Mouse (Mus musculus) lung, postnatal 0 days (tissue): Measurements from ENCODE around the gene Ntrk2. TPM values are rescaled to one million over a fixed set of nuclear protein-coding genes. Genes with fewer than 3 reads are reported as not detected.

Experiments
- ATAC-seq: fragments of 200-750 bp; cut with Nextera tagmentation; 2 replicates; pipeline ENCODE4 v1.8.0; 2017; ENCODE audit warnings: moderate library complexity
- DNase-seq: peaks from one replicate; pipeline ENCODE4 v3.0.0-alpha.2; 2016; ENCODE audit warnings: low spot score
- H3K27ac ChIP-seq: fragments of 300-500 bp; sonication (generic); 2 replicates; pipeline ENCODE4 v1.5.1; 2014; ENCODE audit warnings: antibody characterized with exemption, mild to moderate bottlenecking, low read length, mixed read lengths
- H3K27me3 ChIP-seq: fragments of 300-500 bp; sonication (generic); replicated peaks from 2 replicates; pipeline ENCODE4 v1.6.1; 2014; ENCODE audit warnings: low read length, mixed read lengths; ENCODE audit not compliant: insufficient read depth
- H3K36me3 ChIP-seq: fragments of 300-500 bp; sonication (generic); 2 replicates; pipeline ENCODE4 v1.6.1; 2014; ENCODE audit warnings: low read length, mixed read lengths; ENCODE audit not compliant: insufficient read depth
- H3K4me1 ChIP-seq: fragments of 300-500 bp; sonication (generic); 2 replicates; pipeline ENCODE4 v1.6.1; 2014; ENCODE audit warnings: antibody characterized with exemption, low read depth, low read length, mixed read lengths; ENCODE audit not compliant: insufficient read depth
- H3K4me2 ChIP-seq: fragments of 300-500 bp; sonication (generic); replicated peaks from 2 replicates; pipeline ENCODE4 v1.6.1; 2014; ENCODE audit warnings: low read depth, mild to moderate bottlenecking, low read length, moderate library complexity, mixed read lengths
- H3K4me3 ChIP-seq: fragments of 300-500 bp; sonication (generic); 2 replicates; pipeline ENCODE4 v1.5.1; 2014; ENCODE audit warnings: low read depth, low read length
- H3K9ac ChIP-seq: fragments of 300-500 bp; sonication (generic); replicated peaks from 2 replicates; pipeline ENCODE4 v1.6.1; 2014; ENCODE audit warnings: low read depth, mild to moderate bottlenecking
- H3K9me3 ChIP-seq: fragments of 300-500 bp; sonication (generic); 2 replicates; pipeline ENCODE4 v1.6.1; 2016; ENCODE audit warnings: low read length, mixed read lengths
- CTCF ChIP-seq: IDR thresholded peaks from 2 replicates; pipeline ENCODE4 v1.5.1; 2016; ENCODE audit warnings: antibody characterized with exemption, mild to moderate bottlenecking
- EP300 ChIP-seq: IDR thresholded peaks from 2 replicates; pipeline ENCODE4 v1.6.1; 2016; ENCODE audit warnings: antibody characterized with exemption, mild to moderate bottlenecking, control low read depth
- WGBS: fragments of 180-500 bp; shearing (Covaris S2); extraction: QIAGEN DNeasy Blood & Tissue Kit; methylation state at CpG from one replicate; pipeline ENCODE4 v1.1.7; 2014; 5-methylcytosine and 5-hydroxymethylcytosine counted together
- polyA plus RNA-seq: library from polyadenylated mRNA; unstranded; fragments of >200 nt; fragmentation: Nextera tagmentation; extraction: Ambion mirVana; gene quantifications from 2 replicates; pipeline ENCODE4 v1.2.1, GENCODE M21; 2015

The Ntrk2 gene
- polyA plus RNA-seq, 1 experiment from 2014 or later: 2.9 TPM

DNA sequence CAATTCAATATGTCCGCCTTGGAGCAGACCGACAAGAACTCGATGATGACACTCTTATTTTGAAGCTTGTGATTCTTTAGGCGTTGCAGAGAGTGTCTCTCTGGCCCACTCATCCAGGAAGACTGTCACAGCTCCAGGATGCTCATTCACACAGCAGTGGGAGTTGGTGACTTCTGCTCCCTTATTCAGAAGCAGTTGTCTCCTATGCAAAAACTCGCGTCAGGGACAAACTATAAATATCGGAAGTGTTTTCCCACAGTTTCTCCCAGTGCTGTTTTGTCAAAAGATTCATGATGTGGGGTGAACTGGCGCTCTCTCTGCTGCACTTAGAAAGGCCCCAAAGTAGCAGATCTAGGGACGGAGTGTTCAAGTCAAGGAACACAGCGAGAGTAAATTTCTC lies 59.9 kb downstream of the Ntrk2 start:
- H3K9ac ChIP-seq: no peak overlapping the region
- no peak overlapping the region for H3K27ac ChIP-seq
- H3K4me2 ChIP-seq: no peak overlapping the region
- H3K9me3 ChIP-seq: no peaks in the 10 kb centered on the region
- H3K4me3 ChIP-seq: no peak overlapping the region
- H3K27me3 ChIP-seq: no peaks in the 10 kb centered on the region
- ATAC-seq (no peak), DNase-seq (no peak)
- WGBS: 85% methylated on average over 10 of the region's 10 CpGs
- H3K4me1 ChIP-seq: no peaks in the 10 kb centered on the region
- TF ChIP-seq EP300 (no peak), CTCF (no peak)
- H3K36me3 ChIP-seq: no peaks in the 10 kb centered on the region

DNA sequence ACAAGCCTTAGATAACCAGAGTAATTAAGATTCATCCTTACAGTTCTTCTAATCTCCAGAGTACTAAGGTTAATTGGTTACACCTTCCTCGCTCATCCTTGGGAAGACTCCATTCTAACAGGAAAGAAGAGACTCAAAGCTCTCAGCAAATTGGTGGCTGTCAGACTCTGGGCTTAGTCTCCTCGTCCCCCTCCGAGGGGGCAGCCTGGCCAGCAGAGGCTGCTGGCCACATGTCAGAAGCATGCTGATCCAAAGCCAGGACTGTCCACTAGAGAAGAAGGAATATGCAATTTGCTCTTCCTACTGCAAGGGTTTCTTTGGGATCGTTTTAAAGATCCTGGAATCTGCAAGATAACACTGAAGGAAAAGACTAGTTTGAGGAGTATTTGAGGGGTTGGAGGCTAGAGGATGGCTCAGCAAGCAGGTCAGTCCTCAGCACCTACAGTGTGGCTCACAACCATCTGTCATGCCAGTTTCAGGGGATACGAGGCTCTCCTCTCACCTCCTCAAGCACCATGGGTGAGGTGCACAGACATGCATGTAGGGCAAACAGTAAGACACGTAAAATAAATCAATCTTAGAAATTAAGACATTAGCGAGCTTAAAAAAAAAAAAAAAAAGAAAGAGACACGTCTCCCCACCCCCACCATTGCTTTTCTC lies 60.5 kb downstream of the Ntrk2 start:
- no peak for DNase-seq
- H3K9me3 ChIP-seq: no peaks in the 10 kb centered on the region
- 75% methylated on average over 8 of the region's 8 CpGs for WGBS

DNA sequence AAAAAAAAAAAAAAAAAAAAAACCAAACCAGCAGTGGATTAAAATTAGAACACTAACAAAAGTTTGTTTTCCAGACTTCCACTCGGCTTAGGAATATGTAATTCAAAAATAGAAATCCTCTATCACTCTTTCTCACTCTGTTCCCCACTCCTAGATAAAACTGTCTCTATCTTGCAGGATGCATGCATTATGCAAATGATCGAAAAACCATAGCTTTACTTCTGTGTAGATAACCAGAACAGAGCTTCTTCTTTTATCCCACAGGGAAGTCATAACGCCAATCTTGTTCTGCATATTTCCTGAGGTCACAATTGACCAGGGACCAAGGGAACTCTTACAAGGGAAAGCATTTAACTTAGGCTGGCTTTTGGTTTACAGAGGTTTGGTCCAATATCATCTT lies 76.1 kb downstream of the Ntrk2 start:
- WGBS: 85% methylated on average over 3 of the region's 3 CpGs
- H3K27me3 ChIP-seq: no peaks in the 10 kb centered on the region
- no peak overlapping the region for H3K4me3 ChIP-seq
- ATAC-seq (no peak), DNase-seq (no peak)
- no peak overlapping the region for H3K27ac ChIP-seq
- H3K4me2 ChIP-seq: no peak overlapping the region
- no peaks in the 10 kb centered on the region for H3K4me1 ChIP-seq
- H3K9ac ChIP-seq: no peak overlapping the region
- no peak for TF ChIP-seq CTCF
- TF ChIP-seq EP300: no peak
- no peaks in the 10 kb centered on the region for H3K9me3 ChIP-seq
- H3K36me3 ChIP-seq: no peaks in the 10 kb centered on the region

More for the DNA sequence above, 60.5 kb downstream of the Ntrk2 start:
- Histone ChIP-seq H3K27ac (no peak overlapping the region), H3K36me3 (no peaks in the 10 kb centered on the region), H3K4me3 (no peak overlapping the region), H3K4me1 (no peaks in the 10 kb centered on the region), H3K9ac (no peak overlapping the region), H3K4me2 (no peak overlapping the region), H3K27me3 (no peaks in the 10 kb centered on the region)
- no peak for ATAC-seq
- no peak for TF ChIP-seq EP300

GRCm38 (mm10) chr13:58882916-58883315 lies 76.5 kb downstream of the Ntrk2 start:
- no peak overlapping the region for H3K4me3 ChIP-seq
- H3K4me2 ChIP-seq: no peak overlapping the region
- H3K27ac ChIP-seq: no peak overlapping the region
- H3K9ac ChIP-seq: no peak overlapping the region
- H3K4me1 ChIP-seq: no peaks in the 10 kb centered on the region
- ATAC-seq: no peak
- H3K36me3 ChIP-seq: no peaks in the 10 kb centered on the region
- TF ChIP-seq CTCF: no peak
- no peak for TF ChIP-seq EP300
- no peaks in the 10 kb centered on the region for H3K9me3 ChIP-seq
- 79% methylated on average over 5 of the region's 5 CpGs for WGBS
- DNase-seq: no peak
- no peaks in the 10 kb centered on the region for H3K27me3 ChIP-seq

DNA sequence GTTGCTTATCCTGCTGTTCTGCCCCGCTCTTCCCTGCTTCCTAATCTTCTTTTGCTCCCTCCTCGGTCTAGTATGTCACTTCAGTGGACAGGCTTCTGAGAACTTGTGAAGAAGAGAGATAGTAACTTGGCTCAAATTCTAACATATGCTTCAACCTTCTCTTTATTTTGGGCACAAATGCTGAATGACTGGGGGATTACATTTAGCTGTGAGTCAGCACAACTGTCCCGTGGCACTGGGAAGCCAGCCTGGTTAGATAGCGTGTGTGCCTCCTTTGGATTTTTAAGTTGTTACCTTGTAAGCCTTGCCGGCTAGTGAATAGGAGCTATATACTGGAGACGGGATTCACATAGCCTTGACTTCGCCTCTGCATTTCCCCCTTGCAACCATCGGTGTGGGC lies 79.7 kb downstream of the Ntrk2 start:
- 79% methylated on average over 8 of the region's 8 CpGs for WGBS
- Histone ChIP-seq H3K27ac (no peak overlapping the region), H3K27me3 (no peaks in the 10 kb centered on the region), H3K4me2 (no peak overlapping the region), H3K4me1 (no peaks in the 10 kb centered on the region), H3K9ac (no peak overlapping the region), H3K36me3 (no peaks in the 10 kb centered on the region), H3K9me3 (no peaks in the 10 kb centered on the region), H3K4me3 (no peak overlapping the region)
- DNase-seq (no peak), ATAC-seq (no peak)
- TF ChIP-seq CTCF (no peak), EP300 (no peak)

- H3K9me3 ChIP-seq: no peaks in the 10 kb centered on the region
- H3K36me3 ChIP-seq: no peaks in the 10 kb centered on the region
- DNase-seq: no peak
- no peak overlapping the region for H3K9ac ChIP-seq
- no peak overlapping the region for H3K4me3 ChIP-seq
- H3K27me3 ChIP-seq: no peaks in the 10 kb centered on the region
- ATAC-seq: no peak
- no peak overlapping the region for H3K4me2 ChIP-seq
- H3K4me1 ChIP-seq: no peaks in the 10 kb centered on the region
- WGBS: 62% methylated on average over 12 of the region's 12 CpGs
- TF ChIP-seq EP300 (no peak), CTCF (no peak)
- no peak overlapping the region for H3K27ac ChIP-seq
Observed at GRCm38 (mm10) chr13:58896254-58896910, 90.0 kb downstream of the Ntrk2 start.
